In genomic region chr17:43477621-43478020, GRCm38 (mm10) we compare ENCODE assay signal across 26 mouse cellular contexts. TPM values are rescaled to one million over a fixed set of nuclear protein-coding genes. Genes with fewer than 3 reads are reported as not detected.
"Had no signal": no experiment of that assay in that cellular context is flagged by ENCODE, and none has a peak within 500 bp of the region (broad histone marks: within the 10 kb centered on the region; RNA-seq: fewer than 3 reads in every experiment).

No protein-coding gene starts in this region.

- H3K36me3 ChIP-seq: heart, embryonic 13.5 days; heart, embryonic 15.5 days; hindbrain, embryonic 13.5 days; hindbrain, embryonic 15.5 days; intestine, embryonic 15.5 days; kidney, embryonic 15.5 days; limb, embryonic 13.5 days; limb, embryonic 15.5 days had no signal

- H3K27me3 ChIP-seq: heart, embryonic 13.5 days; heart, embryonic 15.5 days; hindbrain, embryonic 13.5 days; hindbrain, embryonic 15.5 days; intestine, embryonic 15.5 days; kidney, embryonic 15.5 days; limb, embryonic 13.5 days; limb, embryonic 15.5 days had no signal

- H3K4me2 ChIP-seq: heart, embryonic 11.5 days; heart, embryonic 13.5 days; heart, embryonic 15.5 days; hindbrain, embryonic 13.5 days; hindbrain, embryonic 15.5 days; intestine, embryonic 15.5 days; kidney, embryonic 15.5 days; limb, embryonic 13.5 days; limb, embryonic 15.5 days; liver, embryonic 11.5 days had no signal

- DNase-seq: gastrocnemius, postnatal 14 days; gastrocnemius, postnatal 36 days; heart, adult 2 months; heart, postnatal 14 days; heart, postnatal 36 days; kidney, adult 2 months; kidney, adult 9 months; kidney, postnatal 14 days; kidney, postnatal 36 days; layer of hippocampus, adult 9-11 months; layer of hippocampus, postnatal 36 days; left cerebral cortex, postnatal 4 days had no signal

- H3K4me3 ChIP-seq: heart, adult 2 months; heart, embryonic 13.5 days; heart, embryonic 15.5 days; hindbrain, embryonic 13.5 days; hindbrain, embryonic 15.5 days; intestine, embryonic 15.5 days; kidney, embryonic 15.5 days; limb, embryonic 13.5 days; limb, embryonic 15.5 days had no signal

RNA-seq across cellular contexts. Expression of gene Mep1a, which starts 25.0 kb away (rescaled TPM):
- polyA plus RNA-seq: heart, adult 2 months; heart, embryonic 11.5 days; heart, embryonic 13.5 days; heart, embryonic 15.5 days; heart, postnatal 0 days; hindbrain, embryonic 11.5 days; hindbrain, embryonic 13.5 days; inflammation-experienced regulatory T-cells, adult 6 months; limb, embryonic 11.5 days; limb, embryonic 13.5 days; liver, embryonic 11.5 days had no signal
